Mouse (Mus musculus) MEL (cell line): ENCODE measurements around the gene Mprip. TPM values are rescaled to one million over a fixed set of nuclear protein-coding genes. Genes with fewer than 3 reads are reported as not detected.

Source experiments
- DNase-seq: peaks from one replicate; pipeline ENCODE4 v3.0.0; 2011; ENCODE audit warnings: low read depth, low spot score
- H3K27ac ChIP-seq: 2 replicates; pipeline ENCODE4 v1.5.1; 2012; ENCODE audit warnings: low read depth, mild to moderate bottlenecking, control low read depth, low read length, moderate library complexity; ENCODE audit not compliant: control insufficient read depth
- H3K27me3 ChIP-seq, 2 experiments: fragments of 150-350 bp in 1 of 2; sonication (generic) in 1 of 2; 2 replicates each; pipeline ENCODE4 v1.6.1; 2012; ENCODE audit warnings: low read length in 2 of 2, mild to moderate bottlenecking in 2 of 2, improper control_type of control experiment in 1 of 2, moderate library complexity in 1 of 2; ENCODE audit not compliant: insufficient read depth in 2 of 2, control insufficient read depth in 1 of 2
- H3K36me3 ChIP-seq, 2 experiments: 2 replicates each; pipeline ENCODE4 v1.6.1; 2012 to 2014; ENCODE audit warnings: low read length in 2 of 2, improper control_type of control experiment in 1 of 2, inconsistent platforms in 1 of 2, mild to moderate bottlenecking in 1 of 2; ENCODE audit not compliant: insufficient read depth in 2 of 2, control insufficient read depth in 1 of 2
- H3K4me1 ChIP-seq, 2 experiments: fragments of 150-350 bp in 1 of 2; sonication (generic) in 1 of 2; 2 replicates each; pipeline ENCODE4 v1.6.1; 2012; ENCODE audit warnings: low read length in 2 of 2, improper control_type of control experiment in 1 of 2, mild to moderate bottlenecking in 1 of 2; ENCODE audit not compliant: insufficient read depth in 2 of 2, control insufficient read depth in 1 of 2
- H3K4me3 ChIP-seq, 2 experiments: fragments of 150-350 bp in 1 of 2; sonication (generic) in 1 of 2; 2 replicates each; pipeline ENCODE4 v1.5.1; 2012; ENCODE audit warnings: low read depth in 2 of 2, low read length in 2 of 2, mild to moderate bottlenecking in 2 of 2, moderate library complexity in 2 of 2, control low read depth in 1 of 2, improper control_type of control experiment in 1 of 2; ENCODE audit not compliant: control insufficient read depth in 1 of 2, insufficient read depth in 1 of 2
- H3K79me2 ChIP-seq: 2 replicates; pipeline ENCODE4 v1.6.1; 2012; ENCODE audit warnings: mild to moderate bottlenecking, low read length, moderate library complexity; ENCODE audit not compliant: control insufficient read depth, poor library complexity, insufficient read depth
- H3K9ac ChIP-seq: 2 replicates; pipeline ENCODE4 v1.6.1; 2012; ENCODE audit warnings: low read depth, mild to moderate bottlenecking, control low read depth, low read length, moderate library complexity; ENCODE audit not compliant: control insufficient read depth, poor library complexity, severe bottlenecking
- H3K9me3 ChIP-seq: fragments of 150-350 bp; sonication (generic); replicated peaks from 2 replicates; pipeline ENCODE4 v1.6.1; 2012; ENCODE audit warnings: mild to moderate bottlenecking, low read length, improper control_type of control experiment, moderate library complexity; ENCODE audit not compliant: insufficient read depth
- CHD1 ChIP-seq: IDR thresholded peaks from 2 replicates; pipeline ENCODE4 v1.6.1; 2012; ENCODE audit warnings: low read depth, mild to moderate bottlenecking, inconsistent platforms, low read length, improper control_type of control experiment
- ELF1 ChIP-seq: IDR thresholded peaks from 2 replicates; pipeline ENCODE4 v1.6.1; 2014; ENCODE audit warnings: low read depth, mild to moderate bottlenecking, inconsistent platforms, low read length, improper control_type of control experiment, moderate library complexity
- EP300 ChIP-seq, 2 experiments: IDR thresholded peaks; 2 replicates each; pipeline ENCODE4 v1.6.1; 2011; ENCODE audit warnings: improper control_type of control experiment in 2 of 2, low read length in 2 of 2, low read depth in 1 of 2, mild to moderate bottlenecking in 1 of 2
- ETS1 ChIP-seq: IDR thresholded peaks from 2 replicates; pipeline ENCODE4 v1.6.1; 2012; ENCODE audit warnings: low read depth, mild to moderate bottlenecking, inconsistent platforms, low read length, improper control_type of control experiment, moderate library complexity
- GATA1 ChIP-seq: IDR thresholded peaks from 2 replicates; pipeline ENCODE4 v1.6.1; 2011; ENCODE audit warnings: low read depth, low read length, improper control_type of control experiment
- HCFC1 ChIP-seq: IDR thresholded peaks from 2 replicates; pipeline ENCODE4 v1.6.1; 2012; ENCODE audit warnings: low read depth, mild to moderate bottlenecking, inconsistent platforms, low read length, improper control_type of control experiment, moderate library complexity
- MAFK ChIP-seq: IDR thresholded peaks from 2 replicates; pipeline ENCODE4 v1.6.1; 2011; ENCODE audit warnings: low read depth, mild to moderate bottlenecking, low read length, improper control_type of control experiment, borderline replicate concordance
- MAX ChIP-seq: IDR thresholded peaks from 2 replicates; pipeline ENCODE4 v1.6.1; 2011; ENCODE audit warnings: low read length, improper control_type of control experiment
- MYB ChIP-seq: IDR thresholded peaks from 2 replicates; pipeline ENCODE4 v1.6.1; 2011; ENCODE audit warnings: mild to moderate bottlenecking, low read depth, low read length, improper control_type of control experiment
- NELFE ChIP-seq: IDR thresholded peaks from 2 replicates; pipeline ENCODE4 v1.6.1; 2011; ENCODE audit warnings: low read depth, low read length, improper control_type of control experiment
- NRF1 ChIP-seq: IDR thresholded peaks from 2 replicates; pipeline ENCODE4 v1.6.1; 2014; ENCODE audit warnings: low read depth, mild to moderate bottlenecking, inconsistent platforms, low read length, improper control_type of control experiment, moderate library complexity; ENCODE audit not compliant: poor library complexity, insufficient read depth, severe bottlenecking
- POLR2A ChIP-seq, 2 experiments: IDR thresholded peaks; 2 replicates each; pipeline ENCODE4 v1.6.1; 2011 to 2012; ENCODE audit warnings: low read length in 2 of 2, mild to moderate bottlenecking in 2 of 2, control low read depth in 1 of 2, improper control_type of control experiment in 1 of 2, low read depth in 1 of 2, moderate library complexity in 1 of 2; ENCODE audit not compliant: control insufficient read depth in 1 of 2, insufficient read depth in 1 of 2, poor library complexity in 1 of 2
- POLR2AphosphoS2 ChIP-seq: IDR thresholded peaks from 2 replicates; pipeline ENCODE4 v1.6.1; 2011; ENCODE audit warnings: low read length, improper control_type of control experiment
- POLR2AphosphoS5 ChIP-seq: IDR thresholded peaks from 2 replicates; pipeline ENCODE4 v1.6.1; 2012; ENCODE audit warnings: low read depth, borderline replicate concordance, mild to moderate bottlenecking, inconsistent platforms, low read length, moderate library complexity, mixed read lengths
- RCOR1 ChIP-seq: IDR thresholded peaks from 2 replicates; pipeline ENCODE4 v1.6.1; 2012; ENCODE audit warnings: low read depth, mild to moderate bottlenecking, inconsistent platforms, low read length, improper control_type of control experiment
- TAL1 ChIP-seq: IDR thresholded peaks from 2 replicates; pipeline ENCODE4 v1.6.1; 2012; ENCODE audit warnings: mild to moderate bottlenecking, inconsistent platforms, low read length, moderate library complexity, mixed read lengths
- TBP ChIP-seq: IDR thresholded peaks from 2 replicates; pipeline ENCODE4 v1.8.0; 2011; ENCODE audit warnings: low read depth, low read length, improper control_type of control experiment
- TCF12 ChIP-seq: IDR thresholded peaks from 2 replicates; pipeline ENCODE4 v1.6.1; 2014; ENCODE audit warnings: low read depth, mild to moderate bottlenecking, inconsistent platforms, low read length, improper control_type of control experiment, moderate library complexity
- UBTF ChIP-seq: IDR thresholded peaks from 2 replicates; pipeline ENCODE4 v1.6.1; 2012; ENCODE audit warnings: low read depth, mild to moderate bottlenecking, inconsistent platforms, low read length, improper control_type of control experiment, moderate library complexity, borderline replicate concordance; ENCODE audit not compliant: insufficient read depth
- USF1 ChIP-seq: IDR thresholded peaks from 2 replicates; pipeline ENCODE4 v1.6.1; 2014; ENCODE audit warnings: low read depth, mild to moderate bottlenecking, inconsistent platforms, low read length, improper control_type of control experiment, moderate library complexity
- USF2 ChIP-seq, 2 experiments: IDR thresholded peaks; 2 replicates each; pipeline ENCODE4 v1.6.1; 2011 to 2012; ENCODE audit warnings: improper control_type of control experiment in 2 of 2, low read length in 2 of 2, borderline replicate concordance in 1 of 2, inconsistent platforms in 1 of 2, low read depth in 1 of 2, mild to moderate bottlenecking in 1 of 2; ENCODE audit not compliant: insufficient read depth in 1 of 2
- ZC3H11A ChIP-seq: IDR thresholded peaks from 2 replicates; pipeline ENCODE4 v1.6.1; 2012; ENCODE audit warnings: low read depth, mild to moderate bottlenecking, inconsistent platforms, low read length, improper control_type of control experiment
- ZMIZ1 ChIP-seq: IDR thresholded peaks from 2 replicates; pipeline ENCODE4 v1.6.1; 2012; ENCODE audit warnings: low read depth, mild to moderate bottlenecking, inconsistent platforms, low read length, improper control_type of control experiment, moderate library complexity
- ZNF384 ChIP-seq: IDR thresholded peaks from 2 replicates; pipeline ENCODE4 v1.6.1; 2012; ENCODE audit warnings: low read depth, mild to moderate bottlenecking, inconsistent platforms, low read length, improper control_type of control experiment
- polyA plus RNA-seq, 2 experiments: library from polyadenylated mRNA; stranded (reverse) in 1 of 2; unstranded in 1 of 2; fragments of >175 nt in 1 of 2; fragments of >200 nt in 1 of 2; gene quantifications; 2 replicates each; pipeline versions ENCODE4 v1.2.1 to v1.2.4; 2012; ENCODE audit warnings: low replicate concordance in 2 of 2, low read depth in 1 of 2; ENCODE audit not compliant: insufficient read length in 2 of 2, insufficient read depth in 1 of 2, missing spikeins in 1 of 2
- total RNA-seq: library from RNA; depleted of rRNA; stranded (reverse); fragments of 300-350 nt; gene quantifications from 2 replicates; pipeline ENCODE4 v1.2.3, GENCODE M21; 2012

The Mprip gene
- total and polyA plus RNA-seq, 3 experiments, result 103 to 174 (median 142) TPM

- Histone ChIP-seq H3K9ac (no peak overlapping the region), H3K27ac (no peak overlapping the region), H3K79me2 (no peaks in the 10 kb centered on the region), H3K4me3 (no peak overlapping the region), H3K36me3 (no peaks in the 10 kb centered on the region), H3K9me3 (no peaks in the 10 kb centered on the region), H3K4me1 (no peaks in the 10 kb centered on the region), H3K27me3 (peaks cover 8 to 27% of the 10 kb centered on the region in 2 experiments)
- DNase-seq, result no peak
- TF ChIP-seq ZC3H11A (no peak), EP300 (IDR thresholded peaks at IDR 0.05; ENCODE audit: low read depth in 1 of 2, low read length in 2 of 2) (no peak), ETS1 (no peak), ZNF384 (no peak), MAFK (no peak), ELF1 (no peak)
Measured at GRCm38 (mm10) chr11:59645036-59645435, 16.1 kb upstream of the Mprip start.

GRCm38 (mm10) chr11:59649058-59649457 lies 12.0 kb upstream of the Mprip start:
- no peak for DNase-seq
- Histone ChIP-seq H3K27me3 (peaks cover 8 to 23% of the 10 kb centered on the region in 2 experiments), H3K79me2 (no peaks in the 10 kb centered on the region), H3K27ac (no peak overlapping the region), H3K4me3 (no peak overlapping the region), H3K9me3 (no peaks in the 10 kb centered on the region), H3K9ac (no peak overlapping the region), H3K4me1 (peaks cover 5 to 7% of the 10 kb centered on the region in 2 experiments; a peak in 3 of 4 replicates), H3K36me3 (peaks cover 0 to 8% of the 10 kb centered on the region in 2 experiments; a peak in 2 of 4 replicates)
- TF ChIP-seq ZMIZ1 (no peak), ZC3H11A (no peak), TCF12 (no peak), NELFE (no peak), TBP (no peak), ZNF384 (no peak), TAL1 (no peak)

- peaks cover 0 to 17% of the 10 kb centered on the region in 2 experiments; a peak in 2 of 4 replicates for H3K36me3 ChIP-seq
- peak; percentile 77 for DNase-seq
- no peaks in the 10 kb centered on the region for H3K79me2 ChIP-seq
- H3K27ac ChIP-seq, result no peak overlapping the region
- H3K4me1 ChIP-seq, result peaks cover 12 to 22% of the 10 kb centered on the region in 2 experiments
- no peaks in the 10 kb centered on the region for H3K9me3 ChIP-seq
- peaks cover 2 to 13% of the 10 kb centered on the region in 2 experiments for H3K27me3 ChIP-seq
- no peak overlapping the region for H3K4me3 ChIP-seq
- H3K9ac ChIP-seq, result no peak overlapping the region
- TF ChIP-seq CHD1 (no peak), USF2 (IDR thresholded peaks at IDR 0.05; ENCODE audit: borderline replicate concordance in 1 of 2, insufficient read depth in 1 of 2, low read depth in 1 of 2, low read length in 2 of 2) (no peak), NRF1 (no peak), POLR2AphosphoS2 (no peak), MYB (no peak), MAX (peak; percentile 71), POLR2AphosphoS5 (no peak), GATA1 (no peak), TBP (0 out of 2 replicates have a peak, but pooled peaks have one; percentile 24), USF1 (no peak), EP300 (IDR thresholded peaks at IDR 0.05; ENCODE audit: low read depth in 1 of 2, low read length in 2 of 2) (no peak), TCF12 (no peak), POLR2A (IDR thresholded peaks at IDR 0.05; ENCODE audit: control insufficient read depth in 1 of 2, insufficient read depth in 1 of 2, low read depth in 1 of 2, low read length in 2 of 2, poor library complexity in 1 of 2) (peak in 1 of 2 experiments; percentile 34; a peak in 1 of 4 replicates), ZC3H11A (no peak), ELF1 (no peak), HCFC1 (0 out of 2 replicates have a peak, but pooled peaks have one; percentile 29), RCOR1 (no peak), UBTF (no peak), MAFK (no peak)
Measured at GRCm38 (mm10) chr11:59653003-59653402, 8.1 kb upstream of the Mprip start.
